Mouse (Mus musculus): ENCODE data around the gene Zc3h12b. TPM values are rescaled to one million over a fixed set of nuclear protein-coding genes. Genes with fewer than 3 reads are reported as not detected.
A peak's percentile ranks its signal among the peaks of the same experiment; 100 is the strongest.
"Not testable (repeated sequence)": the region's sequence is repeated elsewhere in the genome, so short reads cannot be mapped to it uniquely, and the experiment has no call there.

Gene Zc3h12b
- polyA plus RNA-seq, 1 experiment from 2014 or later = 0.13 TPM

- WGBS (ENCODE audit: insufficient replicate concordance) = 71% methylated on average over 2 of the region's 2 CpGs
- no peaks in the 10 kb centered on the region; the same call in 1 of the 2 replicates for H3K36me3 ChIP-seq (ENCODE audit: control insufficient read depth, insufficient read depth)
- ATAC-seq (ENCODE audit: low read depth) = no peak
- no peaks in the 10 kb centered on the region for H3K4me1 ChIP-seq (ENCODE audit: control insufficient read depth, low read depth, low read length)
- H3K9me3 ChIP-seq (replicated peaks; ENCODE audit: control insufficient read depth, low read length) = no peaks in the 10 kb centered on the region
- H3K4me3 ChIP-seq (ENCODE audit: low read depth, low read length) = no peak overlapping the region
- no peaks in the 10 kb centered on the region for H3K27me3 ChIP-seq (ENCODE audit: control insufficient read depth, insufficient read depth, low read depth, low read length)
- no peak overlapping the region for H3K9ac ChIP-seq (ENCODE audit: low read depth, low read length)
- H3K4me2 ChIP-seq (ENCODE audit: low read depth, low read length) = no peak overlapping the region
- H3K27ac ChIP-seq (ENCODE audit: low read length) = no peak overlapping the region
Measured at GRCm38 (mm10) chrX:95935481-95935880, 224.0 kb downstream of the Zc3h12b start.

- Histone ChIP-seq H3K36me3 (ENCODE audit: control insufficient read depth, insufficient read depth) (no peaks in the 10 kb centered on the region; the same call in 1 of the 2 replicates), H3K4me2 (ENCODE audit: low read depth, low read length) (no peak overlapping the region), H3K27me3 (ENCODE audit: control insufficient read depth, insufficient read depth, low read depth, low read length) (no peaks in the 10 kb centered on the region), H3K4me3 (ENCODE audit: low read depth, low read length) (no peak overlapping the region), H3K9ac (ENCODE audit: low read depth, low read length) (no peak overlapping the region), H3K9me3 (replicated peaks; ENCODE audit: control insufficient read depth, low read length) (no peaks in the 10 kb centered on the region), H3K27ac (ENCODE audit: low read length) (no peak overlapping the region), H3K4me1 (ENCODE audit: control insufficient read depth, low read depth, low read length) (no peaks in the 10 kb centered on the region)
- WGBS (ENCODE audit: insufficient replicate concordance) = 78% methylated on average over 2 of the region's 2 CpGs
- no peak for ATAC-seq (ENCODE audit: low read depth)
Measured at GRCm38 (mm10) chrX:95945496-95945895, 234.0 kb downstream of the Zc3h12b start.

- H3K4me1 ChIP-seq (ENCODE audit: control insufficient read depth, low read depth, low read length) = no peaks in the 10 kb centered on the region
- WGBS (ENCODE audit: insufficient replicate concordance) = 66% methylated on average over 4 of the region's 4 CpGs
Measured at GRCm38 (mm10) chrX:95948135-95948534, 236.7 kb downstream of the Zc3h12b start.

GRCm38 (mm10) chrX:95950776-95951175, 239.3 kb downstream of the Zc3h12b start:
- H3K27ac ChIP-seq (ENCODE audit: low read length) = no peak overlapping the region

More at GRCm38 (mm10) chrX:95948135-95948534, 236.7 kb downstream of the Zc3h12b start:
- no peak overlapping the region for H3K27ac ChIP-seq (ENCODE audit: low read length)
- no peaks in the 10 kb centered on the region for H3K9me3 ChIP-seq (replicated peaks; ENCODE audit: control insufficient read depth, low read length)
- no peak for ATAC-seq (ENCODE audit: low read depth)
- no peak overlapping the region for H3K4me2 ChIP-seq (ENCODE audit: low read depth, low read length)
- no peaks in the 10 kb centered on the region; the same call in 1 of the 2 replicates for H3K36me3 ChIP-seq (ENCODE audit: control insufficient read depth, insufficient read depth)
- no peak overlapping the region for H3K9ac ChIP-seq (ENCODE audit: low read depth, low read length)
- H3K4me3 ChIP-seq (ENCODE audit: low read depth, low read length) = no peak overlapping the region
- no peaks in the 10 kb centered on the region for H3K27me3 ChIP-seq (ENCODE audit: control insufficient read depth, insufficient read depth, low read depth, low read length)

GRCm38 (mm10) chrX:95956497-95957293, 245.2 kb downstream of the Zc3h12b start, which contains the start of gene Las1l:
Gene Las1l (minus strand): TSS chrX:95956962.
- peak within 1 kb of the TSS; percentile 72 for H3K4me3 ChIP-seq (ENCODE audit: low read depth, low read length)
- H3K27ac ChIP-seq (ENCODE audit: low read length) = peak within 1 kb of the TSS; percentile 64
- no peaks in the 10 kb centered on the region for H3K36me3 ChIP-seq (ENCODE audit: control insufficient read depth, insufficient read depth)
- H3K9ac ChIP-seq (ENCODE audit: low read depth, low read length) = peak within 1 kb of the TSS; percentile 71
- no peaks in the 10 kb centered on the region for H3K27me3 ChIP-seq (ENCODE audit: control insufficient read depth, insufficient read depth, low read depth, low read length)
- peak; percentile 100 for ATAC-seq (ENCODE audit: low read depth)
- H3K4me1 ChIP-seq (ENCODE audit: control insufficient read depth, low read depth, low read length) = no peaks in the 10 kb centered on the region; the same call in 1 of the 2 replicates
- peak within 1 kb of the TSS; percentile 66 for H3K4me2 ChIP-seq (ENCODE audit: low read depth, low read length)
- no peaks in the 10 kb centered on the region for H3K9me3 ChIP-seq (replicated peaks; ENCODE audit: control insufficient read depth, low read length)
- 19% methylated on average over 42 of the region's 42 CpGs for WGBS (ENCODE audit: insufficient replicate concordance)

More at GRCm38 (mm10) chrX:95950776-95951175, 239.3 kb downstream of the Zc3h12b start:
- Histone ChIP-seq H3K36me3 (ENCODE audit: control insufficient read depth, insufficient read depth) (no peaks in the 10 kb centered on the region; the same call in 1 of the 2 replicates), H3K4me2 (ENCODE audit: low read depth, low read length) (no peak overlapping the region), H3K9me3 (replicated peaks; ENCODE audit: control insufficient read depth, low read length) (no peaks in the 10 kb centered on the region), H3K4me1 (ENCODE audit: control insufficient read depth, low read depth, low read length) (no peaks in the 10 kb centered on the region; the same call in 1 of the 2 replicates), H3K27me3 (ENCODE audit: control insufficient read depth, insufficient read depth, low read depth, low read length) (no peaks in the 10 kb centered on the region), H3K9ac (ENCODE audit: low read depth, low read length) (no peak overlapping the region), H3K4me3 (ENCODE audit: low read depth, low read length) (no peak overlapping the region)
- no peak for ATAC-seq (ENCODE audit: low read depth)
- WGBS (ENCODE audit: insufficient replicate concordance) = 24% methylated on average over 3 of the region's 3 CpGs

- not testable (repeated sequence) for ATAC-seq (ENCODE audit: low read depth); H3K4me1 ChIP-seq (ENCODE audit: control insufficient read depth, low read depth, low read length); H3K36me3 ChIP-seq (ENCODE audit: control insufficient read depth, insufficient read depth); H3K9me3 ChIP-seq (replicated peaks; ENCODE audit: control insufficient read depth, low read length); H3K27me3 ChIP-seq (ENCODE audit: control insufficient read depth, insufficient read depth, low read depth, low read length); H3K27ac ChIP-seq (ENCODE audit: low read length)
- H3K4me2 ChIP-seq (ENCODE audit: low read depth, low read length) = peak overlapping the region; percentile 52
- H3K4me3 ChIP-seq (ENCODE audit: low read depth, low read length) = peak overlapping the region; percentile 72
- WGBS (ENCODE audit: insufficient replicate concordance) = 35% methylated on average over 11 of the region's 11 CpGs
- H3K9ac ChIP-seq (ENCODE audit: low read depth, low read length) = peak overlapping the region; percentile 16; the same call in 1 of the 2 replicates
Measured at GRCm38 (mm10) chrX:95957461-95957860, 246.0 kb downstream of the Zc3h12b start.

GRCm38 (mm10) chrX:95963366-95963765, 251.9 kb downstream of the Zc3h12b start:
- Histone ChIP-seq H3K4me3 (ENCODE audit: low read depth, low read length) (no peak overlapping the region), H3K36me3 (ENCODE audit: control insufficient read depth, insufficient read depth) (no peaks in the 10 kb centered on the region), H3K9ac (ENCODE audit: low read depth, low read length) (no peak overlapping the region), H3K27me3 (ENCODE audit: control insufficient read depth, insufficient read depth, low read depth, low read length) (no peaks in the 10 kb centered on the region), H3K4me2 (ENCODE audit: low read depth, low read length) (no peak overlapping the region), H3K27ac (ENCODE audit: low read length) (no peak overlapping the region), H3K9me3 (replicated peaks; ENCODE audit: control insufficient read depth, low read length) (no peaks in the 10 kb centered on the region), H3K4me1 (ENCODE audit: control insufficient read depth, low read depth, low read length) (no peaks in the 10 kb centered on the region)
- WGBS (ENCODE audit: insufficient replicate concordance) = 45% methylated on average over 2 of the region's 2 CpGs
- ATAC-seq (ENCODE audit: low read depth) = no peak

GRCm38 (mm10) chrX:95965036-95965435, 253.6 kb downstream of the Zc3h12b start:
- no peak overlapping the region for H3K4me3 ChIP-seq (ENCODE audit: low read depth, low read length)
- no peak overlapping the region for H3K9ac ChIP-seq (ENCODE audit: low read depth, low read length)
- WGBS (ENCODE audit: insufficient replicate concordance) = 54% methylated on average over 6 of the region's 6 CpGs
- H3K4me1 ChIP-seq (ENCODE audit: control insufficient read depth, low read depth, low read length) = no peaks in the 10 kb centered on the region
- no peaks in the 10 kb centered on the region for H3K36me3 ChIP-seq (ENCODE audit: control insufficient read depth, insufficient read depth)
- H3K27ac ChIP-seq (ENCODE audit: low read length) = no peak overlapping the region
- ATAC-seq (ENCODE audit: low read depth) = no peak
- H3K4me2 ChIP-seq (ENCODE audit: low read depth, low read length) = no peak overlapping the region
- no peaks in the 10 kb centered on the region for H3K27me3 ChIP-seq (ENCODE audit: control insufficient read depth, insufficient read depth, low read depth, low read length)
- H3K9me3 ChIP-seq (replicated peaks; ENCODE audit: control insufficient read depth, low read length) = no peaks in the 10 kb centered on the region

All from liver, embryonic 16.5 days (tissue).